Mouse (Mus musculus) MEL (cell line): ENCODE results near the gene C77080. TPM values are rescaled to one million over a fixed set of nuclear protein-coding genes. Genes with fewer than 3 reads are reported as not detected.

Source experiments
- DNase-seq: peaks from one replicate; pipeline ENCODE4 v3.0.0; 2011; ENCODE audit warnings: low read depth, low spot score
- H3K27ac ChIP-seq: 2 replicates; pipeline ENCODE4 v1.5.1; 2012; ENCODE audit warnings: low read depth, mild to moderate bottlenecking, control low read depth, low read length, moderate library complexity; ENCODE audit not compliant: control insufficient read depth
- H3K27me3 ChIP-seq, 2 experiments: fragments of 150-350 bp in 1 of 2; sonication (generic) in 1 of 2; 2 replicates each; pipeline ENCODE4 v1.6.1; 2012; ENCODE audit warnings: low read length in 2 of 2, mild to moderate bottlenecking in 2 of 2, improper control_type of control experiment in 1 of 2, moderate library complexity in 1 of 2; ENCODE audit not compliant: insufficient read depth in 2 of 2, control insufficient read depth in 1 of 2
- H3K36me3 ChIP-seq, 2 experiments: 2 replicates each; pipeline ENCODE4 v1.6.1; 2012 to 2014; ENCODE audit warnings: low read length in 2 of 2, improper control_type of control experiment in 1 of 2, inconsistent platforms in 1 of 2, mild to moderate bottlenecking in 1 of 2; ENCODE audit not compliant: insufficient read depth in 2 of 2, control insufficient read depth in 1 of 2
- H3K4me1 ChIP-seq, 2 experiments: fragments of 150-350 bp in 1 of 2; sonication (generic) in 1 of 2; 2 replicates each; pipeline ENCODE4 v1.6.1; 2012; ENCODE audit warnings: low read length in 2 of 2, improper control_type of control experiment in 1 of 2, mild to moderate bottlenecking in 1 of 2; ENCODE audit not compliant: insufficient read depth in 2 of 2, control insufficient read depth in 1 of 2
- H3K4me3 ChIP-seq, 2 experiments: fragments of 150-350 bp in 1 of 2; sonication (generic) in 1 of 2; 2 replicates each; pipeline ENCODE4 v1.5.1; 2012; ENCODE audit warnings: low read depth in 2 of 2, low read length in 2 of 2, mild to moderate bottlenecking in 2 of 2, moderate library complexity in 2 of 2, control low read depth in 1 of 2, improper control_type of control experiment in 1 of 2; ENCODE audit not compliant: control insufficient read depth in 1 of 2, insufficient read depth in 1 of 2
- H3K79me2 ChIP-seq: 2 replicates; pipeline ENCODE4 v1.6.1; 2012; ENCODE audit warnings: mild to moderate bottlenecking, low read length, moderate library complexity; ENCODE audit not compliant: control insufficient read depth, poor library complexity, insufficient read depth
- H3K9ac ChIP-seq: 2 replicates; pipeline ENCODE4 v1.6.1; 2012; ENCODE audit warnings: low read depth, mild to moderate bottlenecking, control low read depth, low read length, moderate library complexity; ENCODE audit not compliant: control insufficient read depth, poor library complexity, severe bottlenecking
- H3K9me3 ChIP-seq: fragments of 150-350 bp; sonication (generic); replicated peaks from 2 replicates; pipeline ENCODE4 v1.6.1; 2012; ENCODE audit warnings: mild to moderate bottlenecking, low read length, improper control_type of control experiment, moderate library complexity; ENCODE audit not compliant: insufficient read depth
- BHLHE40 ChIP-seq: IDR thresholded peaks from 2 replicates; pipeline ENCODE4 v1.6.1; 2012; ENCODE audit warnings: low read depth, mild to moderate bottlenecking, inconsistent platforms, low read length, improper control_type of control experiment, borderline replicate concordance
- CHD1 ChIP-seq: IDR thresholded peaks from 2 replicates; pipeline ENCODE4 v1.6.1; 2012; ENCODE audit warnings: low read depth, mild to moderate bottlenecking, inconsistent platforms, low read length, improper control_type of control experiment
- ELF1 ChIP-seq: IDR thresholded peaks from 2 replicates; pipeline ENCODE4 v1.6.1; 2014; ENCODE audit warnings: low read depth, mild to moderate bottlenecking, inconsistent platforms, low read length, improper control_type of control experiment, moderate library complexity
- GATA1 ChIP-seq: IDR thresholded peaks from 2 replicates; pipeline ENCODE4 v1.6.1; 2011; ENCODE audit warnings: low read depth, low read length, improper control_type of control experiment
- HCFC1 ChIP-seq: IDR thresholded peaks from 2 replicates; pipeline ENCODE4 v1.6.1; 2012; ENCODE audit warnings: low read depth, mild to moderate bottlenecking, inconsistent platforms, low read length, improper control_type of control experiment, moderate library complexity
- JUND ChIP-seq: IDR thresholded peaks from 2 replicates; pipeline ENCODE4 v1.6.1; 2011; ENCODE audit warnings: low read depth, mild to moderate bottlenecking, improper control_type of control experiment, low read length
- KAT2A ChIP-seq: conservative IDR thresholded peaks from 2 replicates; pipeline ENCODE4 v1.6.1; 2012; ENCODE audit warnings: low read depth, low read length, improper control_type of control experiment, inconsistent platforms
- MAFK ChIP-seq: IDR thresholded peaks from 2 replicates; pipeline ENCODE4 v1.6.1; 2011; ENCODE audit warnings: low read depth, mild to moderate bottlenecking, low read length, improper control_type of control experiment, borderline replicate concordance
- MAX ChIP-seq: IDR thresholded peaks from 2 replicates; pipeline ENCODE4 v1.6.1; 2011; ENCODE audit warnings: low read length, improper control_type of control experiment
- MXI1 ChIP-seq: IDR thresholded peaks from 2 replicates; pipeline ENCODE4 v1.6.1; 2011; ENCODE audit warnings: mild to moderate bottlenecking, low read depth, low read length, improper control_type of control experiment
- MYC ChIP-seq: IDR thresholded peaks from 2 replicates; pipeline ENCODE4 v1.6.1; 2011; ENCODE audit warnings: low read depth, mild to moderate bottlenecking, low read length, improper control_type of control experiment, moderate library complexity
- POLR2AphosphoS5 ChIP-seq: IDR thresholded peaks from 2 replicates; pipeline ENCODE4 v1.6.1; 2012; ENCODE audit warnings: low read depth, borderline replicate concordance, mild to moderate bottlenecking, inconsistent platforms, low read length, moderate library complexity, mixed read lengths
- RAD21 ChIP-seq: IDR thresholded peaks from 2 replicates; pipeline ENCODE4 v1.6.1; 2011; ENCODE audit warnings: mild to moderate bottlenecking, low read depth, low read length, improper control_type of control experiment
- SIN3A ChIP-seq: IDR thresholded peaks from 2 replicates; pipeline ENCODE4 v1.6.1; 2012; ENCODE audit warnings: low read length, improper control_type of control experiment, inconsistent platforms
- SMC3 ChIP-seq: IDR thresholded peaks from 2 replicates; pipeline ENCODE4 v1.6.1; 2011; ENCODE audit warnings: low read depth, low read length, improper control_type of control experiment
- TAL1 ChIP-seq: IDR thresholded peaks from 2 replicates; pipeline ENCODE4 v1.6.1; 2012; ENCODE audit warnings: mild to moderate bottlenecking, inconsistent platforms, low read length, moderate library complexity, mixed read lengths
- TBP ChIP-seq: IDR thresholded peaks from 2 replicates; pipeline ENCODE4 v1.8.0; 2011; ENCODE audit warnings: low read depth, low read length, improper control_type of control experiment
- TCF12 ChIP-seq: IDR thresholded peaks from 2 replicates; pipeline ENCODE4 v1.6.1; 2014; ENCODE audit warnings: low read depth, mild to moderate bottlenecking, inconsistent platforms, low read length, improper control_type of control experiment, moderate library complexity
- USF1 ChIP-seq: IDR thresholded peaks from 2 replicates; pipeline ENCODE4 v1.6.1; 2014; ENCODE audit warnings: low read depth, mild to moderate bottlenecking, inconsistent platforms, low read length, improper control_type of control experiment, moderate library complexity
- USF2 ChIP-seq, 2 experiments: IDR thresholded peaks; 2 replicates each; pipeline ENCODE4 v1.6.1; 2011 to 2012; ENCODE audit warnings: improper control_type of control experiment in 2 of 2, low read length in 2 of 2, borderline replicate concordance in 1 of 2, inconsistent platforms in 1 of 2, low read depth in 1 of 2, mild to moderate bottlenecking in 1 of 2; ENCODE audit not compliant: insufficient read depth in 1 of 2
- ZC3H11A ChIP-seq: IDR thresholded peaks from 2 replicates; pipeline ENCODE4 v1.6.1; 2012; ENCODE audit warnings: low read depth, mild to moderate bottlenecking, inconsistent platforms, low read length, improper control_type of control experiment
- ZKSCAN1 ChIP-seq: IDR thresholded peaks from 2 replicates; pipeline ENCODE4 v1.6.1; 2012; ENCODE audit warnings: low read depth, mild to moderate bottlenecking, inconsistent platforms, low read length, improper control_type of control experiment, moderate library complexity
- ZMIZ1 ChIP-seq: IDR thresholded peaks from 2 replicates; pipeline ENCODE4 v1.6.1; 2012; ENCODE audit warnings: low read depth, mild to moderate bottlenecking, inconsistent platforms, low read length, improper control_type of control experiment, moderate library complexity
- ZNF384 ChIP-seq: IDR thresholded peaks from 2 replicates; pipeline ENCODE4 v1.6.1; 2012; ENCODE audit warnings: low read depth, mild to moderate bottlenecking, inconsistent platforms, low read length, improper control_type of control experiment
- polyA plus RNA-seq, 2 experiments: library from polyadenylated mRNA; stranded (reverse) in 1 of 2; unstranded in 1 of 2; fragments of >175 nt in 1 of 2; fragments of >200 nt in 1 of 2; gene quantifications; 2 replicates each; pipeline versions ENCODE4 v1.2.1 to v1.2.4; 2012; ENCODE audit warnings: low replicate concordance in 2 of 2, low read depth in 1 of 2; ENCODE audit not compliant: insufficient read length in 2 of 2, insufficient read depth in 1 of 2, missing spikeins in 1 of 2
- total RNA-seq: library from RNA; depleted of rRNA; stranded (reverse); fragments of 300-350 nt; gene quantifications from 2 replicates; pipeline ENCODE4 v1.2.3, GENCODE M21; 2012

Gene C77080
- total and polyA plus RNA-seq, 3 experiments, result 0.92 to 6.9 TPM; not detected in 1

GRCm38 (mm10) chr4:129226441-129226963 is 34.7 kb downstream of the C77080 start:
- no peak overlapping the region for H3K4me3 ChIP-seq
- TF ChIP-seq HCFC1 (no peak), USF1 (peak; percentile 66)
- H3K4me1 ChIP-seq, result peaks cover 5 to 12% of the 10 kb centered on the region in 2 experiments
- H3K9ac ChIP-seq, result no peak overlapping the region
- DNase-seq, result no peak
- H3K79me2 ChIP-seq, result no peaks in the 10 kb centered on the region
- H3K9me3 ChIP-seq, result no peaks in the 10 kb centered on the region
- H3K27me3 ChIP-seq, result no peaks in the 10 kb centered on the region
- H3K27ac ChIP-seq, result no peak overlapping the region
- H3K36me3 ChIP-seq, result peaks cover 0 to 2% of the 10 kb centered on the region in 2 experiments; a peak in 1 of 4 replicates

- H3K27ac ChIP-seq, result no peak overlapping the region
- H3K4me3 ChIP-seq, result no peak overlapping the region
- peaks cover 4 to 9% of the 10 kb centered on the region in 2 experiments; a peak in 2 of 4 replicates for H3K4me1 ChIP-seq
- H3K36me3 ChIP-seq, result no peaks in the 10 kb centered on the region; a peak in 2 of 4 replicates
- H3K9me3 ChIP-seq, result no peaks in the 10 kb centered on the region
- H3K79me2 ChIP-seq, result no peaks in the 10 kb centered on the region
- DNase-seq, result no peak
- no peaks in the 10 kb centered on the region for H3K27me3 ChIP-seq
- TF ChIP-seq JUND (no peak), MXI1 (no peak), MAFK (no peak), TCF12 (no peak), TAL1 (no peak), ZC3H11A (no peak)
- no peak overlapping the region for H3K9ac ChIP-seq
Observed at GRCm38 (mm10) chr4:129225315-129225714, 35.9 kb downstream of the C77080 start.

DNA sequence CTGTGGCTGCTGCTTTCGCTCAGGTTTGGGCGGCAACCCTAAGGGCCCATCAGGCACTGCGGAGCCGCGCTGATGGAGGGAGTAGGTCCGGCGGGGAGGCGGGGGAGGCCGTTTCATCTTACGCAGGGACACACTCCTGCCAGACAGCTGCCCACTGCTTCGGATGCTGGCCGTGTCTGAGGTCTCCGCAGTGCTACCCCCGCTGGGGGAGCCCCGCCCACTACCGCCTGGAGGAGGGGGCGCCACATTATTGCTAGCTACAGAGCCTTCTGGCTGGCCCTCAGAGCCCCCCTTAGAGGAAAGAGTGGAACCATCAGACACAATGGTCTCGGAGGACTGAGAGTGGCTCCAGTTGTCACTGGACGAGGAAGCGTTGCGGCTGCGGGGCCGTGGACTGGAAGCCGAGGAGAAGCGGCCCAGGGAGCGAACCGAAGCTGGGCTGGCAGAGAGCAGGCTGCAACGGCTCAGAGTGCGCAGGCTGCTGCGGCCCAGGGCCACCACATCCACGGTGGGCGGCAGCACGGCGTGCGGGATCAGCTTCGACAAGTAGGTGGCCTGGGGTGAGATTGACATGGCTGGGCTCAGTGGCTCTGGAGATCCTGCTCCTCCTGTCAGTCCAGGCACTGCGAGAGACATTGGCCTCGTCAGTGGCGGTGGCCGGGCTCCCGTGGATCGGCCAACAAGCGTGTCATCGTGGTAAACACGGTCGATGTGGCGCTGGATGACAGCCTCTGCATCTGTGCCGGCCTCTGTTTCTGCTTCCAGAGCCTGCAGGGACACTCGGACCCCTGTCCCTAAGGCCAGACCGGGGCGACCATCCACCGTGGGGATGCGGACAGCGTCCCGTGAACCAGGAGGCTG is 37.6 kb downstream of the C77080 start:
- no peak overlapping the region for H3K9ac ChIP-seq
- no peaks in the 10 kb centered on the region for H3K79me2 ChIP-seq
- H3K9me3 ChIP-seq, result no peaks in the 10 kb centered on the region
- H3K4me3 ChIP-seq, result no peak overlapping the region
- DNase-seq, result no peak
- H3K36me3 ChIP-seq, result no peaks in the 10 kb centered on the region; a peak in 2 of 4 replicates
- no peaks in the 10 kb centered on the region for H3K27me3 ChIP-seq
- H3K4me1 ChIP-seq, result peaks cover 4 to 9% of the 10 kb centered on the region in 2 experiments; a peak in 2 of 4 replicates
- TF ChIP-seq MAFK (no peak), BHLHE40 (no peak), RAD21 (no peak), KAT2A (no peak), SIN3A (no peak), CHD1 (no peak), MYC (no peak), JUND (no peak), ZKSCAN1 (no peak), MAX (no peak), TBP (no peak), ZMIZ1 (no peak), ELF1 (no peak), GATA1 (no peak), MXI1 (no peak), USF2 (IDR thresholded peaks at IDR 0.05; ENCODE audit: borderline replicate concordance in 1 of 2, insufficient read depth in 1 of 2, low read depth in 1 of 2, low read length in 2 of 2) (no peak), HCFC1 (no peak), ZNF384 (no peak), POLR2AphosphoS5 (no peak), SMC3 (no peak)
- H3K27ac ChIP-seq, result no peak overlapping the region
